Mouse (Mus musculus): ENCODE results near the gene Snap25.

DNA sequence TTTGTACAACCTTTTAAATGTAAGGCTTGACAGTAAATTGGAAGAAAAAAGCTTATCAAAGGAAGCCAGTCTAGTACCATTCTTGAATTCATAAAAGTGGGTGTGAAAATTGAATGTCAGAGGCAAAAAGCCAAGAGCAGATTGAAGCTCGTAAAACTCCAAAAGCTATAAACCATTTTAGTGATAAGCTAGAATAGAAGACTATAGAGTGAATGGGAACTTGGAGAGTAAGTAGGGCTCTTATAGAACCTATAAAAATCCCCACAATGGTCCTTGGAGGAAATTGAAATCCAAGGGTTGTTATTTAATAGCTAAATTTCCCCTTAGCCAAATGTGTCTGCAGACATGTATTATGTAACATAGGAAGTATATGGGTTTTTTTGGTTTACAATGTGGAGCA is 46.3 kb upstream of the Snap25 start:
- TF ChIP-seq CTCF (IDR thresholded peaks at IDR 0.05) (no peak), EP300 (IDR thresholded peaks at IDR 0.05; ENCODE audit: insufficient read depth, low read depth, low read length) (no peak)
